Mouse (Mus musculus): ENCODE data around the gene Fam221a. TPM values are rescaled to one million over a fixed set of nuclear protein-coding genes. Genes with fewer than 3 reads are reported as not detected.
A peak's percentile ranks its signal among the peaks of the same experiment; 100 is the strongest.

The Fam221a gene
- polyA plus RNA-seq, 1 experiment from 2014 or later = 8.6 TPM

DNA sequence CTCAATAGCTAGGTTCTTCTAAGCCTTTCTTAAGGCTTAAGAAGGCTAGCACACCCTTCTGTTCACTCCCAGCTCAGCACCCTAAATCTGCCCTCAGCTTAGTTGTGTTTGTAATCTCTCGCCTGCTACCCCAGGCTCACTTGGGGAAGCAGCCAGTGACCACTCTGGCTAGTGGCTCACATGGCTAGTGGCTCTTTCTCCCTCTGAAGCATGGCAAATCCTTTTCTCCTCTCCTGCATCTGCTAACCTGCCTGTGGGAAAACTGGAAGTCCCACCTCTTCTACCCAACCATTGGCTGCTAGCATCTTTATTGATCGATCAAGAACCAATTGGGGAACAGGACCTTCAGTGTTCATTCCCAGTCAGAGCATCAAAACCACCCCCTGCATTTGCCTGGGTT, 43.0 kb upstream of the Fam221a start:
- no peak for TF ChIP-seq CTCF (IDR thresholded peaks at IDR 0.05; ENCODE audit: low read depth)
- no peak for DNase-seq

DNA sequence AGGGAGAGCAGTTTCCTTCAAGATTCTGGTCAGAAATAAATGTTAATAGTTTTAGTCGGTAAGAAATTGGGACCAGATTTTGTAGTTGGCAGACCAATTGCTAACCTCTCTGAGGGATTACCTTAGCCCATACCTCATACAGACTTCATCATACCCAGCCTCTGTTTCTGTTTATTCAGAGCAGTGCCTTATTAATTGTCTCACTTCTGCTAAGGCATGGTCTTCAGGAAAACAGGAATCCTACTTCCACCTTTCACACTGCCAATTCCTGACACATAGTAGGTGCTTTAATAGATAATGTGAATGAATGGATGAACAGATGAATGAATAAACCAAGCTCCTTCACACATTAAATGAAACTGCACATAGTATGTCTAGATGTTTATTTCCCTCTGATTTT, 42.2 kb upstream of the Fam221a start:
- H3K9ac ChIP-seq = no peak overlapping the region
- no peak for ATAC-seq (ENCODE audit: insufficient read depth)
- no peak overlapping the region for H3K27ac ChIP-seq (ENCODE audit: low read depth)
- no peaks in the 10 kb centered on the region for H3K9me3 ChIP-seq (ENCODE audit: low read depth, low read length)
- no peaks in the 10 kb centered on the region for H3K27me3 ChIP-seq (ENCODE audit: insufficient read depth, low read length)
- no peak overlapping the region for H3K4me2 ChIP-seq
- no peak overlapping the region for H3K4me3 ChIP-seq (ENCODE audit: low read depth, low read length)
- WGBS = 63% methylated on average over 1 of the region's 1 CpGs
- no peaks in the 10 kb centered on the region for H3K4me1 ChIP-seq (ENCODE audit: insufficient read depth)
- DNase-seq = no peak
- no peaks in the 10 kb centered on the region for H3K36me3 ChIP-seq (ENCODE audit: insufficient read depth)
- TF ChIP-seq CTCF (IDR thresholded peaks at IDR 0.05; ENCODE audit: low read depth) = no peak

More for the DNA sequence above, 43.0 kb upstream of the Fam221a start:
- no peaks in the 10 kb centered on the region for H3K4me1 ChIP-seq (ENCODE audit: insufficient read depth)
- no peaks in the 10 kb centered on the region for H3K9me3 ChIP-seq (ENCODE audit: low read depth, low read length)
- WGBS = 60% methylated on average over 2 of the region's 2 CpGs
- no peak overlapping the region for H3K4me2 ChIP-seq
- H3K27me3 ChIP-seq (ENCODE audit: insufficient read depth, low read length) = no peaks in the 10 kb centered on the region
- H3K27ac ChIP-seq (ENCODE audit: low read depth) = no peak overlapping the region
- H3K36me3 ChIP-seq (ENCODE audit: insufficient read depth) = no peaks in the 10 kb centered on the region
- H3K4me3 ChIP-seq (ENCODE audit: low read depth, low read length) = no peak overlapping the region
- ATAC-seq (ENCODE audit: insufficient read depth) = no peak
- no peak overlapping the region for H3K9ac ChIP-seq

- WGBS = 79% methylated on average over 3 of the region's 3 CpGs
Observed at GRCm38 (mm10) chr6:49326846-49327245, 40.7 kb upstream of the Fam221a start.

GRCm38 (mm10) chr6:49331369-49332059, 36.0 kb upstream of the Fam221a start:
- 55% methylated on average over 5 of the region's 5 CpGs for WGBS

More at GRCm38 (mm10) chr6:49326846-49327245, 40.7 kb upstream of the Fam221a start:
- Histone ChIP-seq H3K4me3 (ENCODE audit: low read depth, low read length) (no peak overlapping the region), H3K36me3 (ENCODE audit: insufficient read depth) (no peaks in the 10 kb centered on the region), H3K27me3 (ENCODE audit: insufficient read depth, low read length) (no peaks in the 10 kb centered on the region), H3K4me1 (ENCODE audit: insufficient read depth) (no peaks in the 10 kb centered on the region), H3K4me2 (no peak overlapping the region), H3K9ac (no peak overlapping the region), H3K9me3 (ENCODE audit: low read depth, low read length) (no peaks in the 10 kb centered on the region), H3K27ac (ENCODE audit: low read depth) (no peak overlapping the region)
- DNase-seq = no peak
- no peak for ATAC-seq (ENCODE audit: insufficient read depth)
- TF ChIP-seq CTCF (IDR thresholded peaks at IDR 0.05; ENCODE audit: low read depth) = no peak

GRCm38 (mm10) chr6:49332060-49332370, 35.5 kb upstream of the Fam221a start:
- DNase-seq (no peak), ATAC-seq (ENCODE audit: insufficient read depth) (no peak)
- no peaks in the 10 kb centered on the region for H3K9me3 ChIP-seq (ENCODE audit: low read depth, low read length)
- no peak overlapping the region for H3K4me2 ChIP-seq
- no peak overlapping the region for H3K9ac ChIP-seq
- no peak overlapping the region for H3K4me3 ChIP-seq (ENCODE audit: low read depth, low read length)
- H3K4me1 ChIP-seq (ENCODE audit: insufficient read depth) = no peaks in the 10 kb centered on the region
- H3K36me3 ChIP-seq (ENCODE audit: insufficient read depth) = peaks cover 3% of the 10 kb centered on the region; the same call in 1 of the 2 replicates
- no peaks in the 10 kb centered on the region for H3K27me3 ChIP-seq (ENCODE audit: insufficient read depth, low read length)
- WGBS = 44% methylated on average over 13 of the region's 13 CpGs
- TF ChIP-seq CTCF (IDR thresholded peaks at IDR 0.05; ENCODE audit: low read depth) = no peak
- H3K27ac ChIP-seq (ENCODE audit: low read depth) = no peak overlapping the region

More at GRCm38 (mm10) chr6:49331369-49332059, 36.0 kb upstream of the Fam221a start:
- DNase-seq = no peak
- Histone ChIP-seq H3K27ac (ENCODE audit: low read depth) (no peak overlapping the region), H3K4me2 (no peak overlapping the region), H3K9me3 (ENCODE audit: low read depth, low read length) (no peaks in the 10 kb centered on the region), H3K36me3 (ENCODE audit: insufficient read depth) (peaks cover 3% of the 10 kb centered on the region; the same call in 1 of the 2 replicates), H3K4me3 (ENCODE audit: low read depth, low read length) (no peak overlapping the region), H3K9ac (no peak overlapping the region), H3K4me1 (ENCODE audit: insufficient read depth) (no peaks in the 10 kb centered on the region), H3K27me3 (ENCODE audit: insufficient read depth, low read length) (no peaks in the 10 kb centered on the region)
- no peak for ATAC-seq (ENCODE audit: insufficient read depth)
- no peak for TF ChIP-seq CTCF (IDR thresholded peaks at IDR 0.05; ENCODE audit: low read depth)

GRCm38 (mm10) chr6:49338566-49338965, 29.0 kb upstream of the Fam221a start:
- no peaks in the 10 kb centered on the region for H3K27me3 ChIP-seq (ENCODE audit: insufficient read depth, low read length)
- H3K9ac ChIP-seq = no peak overlapping the region
- H3K4me3 ChIP-seq (ENCODE audit: low read depth, low read length) = no peak overlapping the region
- H3K4me2 ChIP-seq = no peak overlapping the region
- no peaks in the 10 kb centered on the region for H3K9me3 ChIP-seq (ENCODE audit: low read depth, low read length)
- DNase-seq (peak; percentile 53), ATAC-seq (ENCODE audit: insufficient read depth) (no peak)
- TF ChIP-seq CTCF (IDR thresholded peaks at IDR 0.05; ENCODE audit: low read depth) = no peak
- peaks cover 3% of the 10 kb centered on the region; the same call in 1 of the 2 replicates for H3K36me3 ChIP-seq (ENCODE audit: insufficient read depth)
- no peak overlapping the region for H3K27ac ChIP-seq (ENCODE audit: low read depth)
- no peaks in the 10 kb centered on the region for H3K4me1 ChIP-seq (ENCODE audit: insufficient read depth)
- WGBS = 34% methylated on average over 9 of the region's 9 CpGs

DNA sequence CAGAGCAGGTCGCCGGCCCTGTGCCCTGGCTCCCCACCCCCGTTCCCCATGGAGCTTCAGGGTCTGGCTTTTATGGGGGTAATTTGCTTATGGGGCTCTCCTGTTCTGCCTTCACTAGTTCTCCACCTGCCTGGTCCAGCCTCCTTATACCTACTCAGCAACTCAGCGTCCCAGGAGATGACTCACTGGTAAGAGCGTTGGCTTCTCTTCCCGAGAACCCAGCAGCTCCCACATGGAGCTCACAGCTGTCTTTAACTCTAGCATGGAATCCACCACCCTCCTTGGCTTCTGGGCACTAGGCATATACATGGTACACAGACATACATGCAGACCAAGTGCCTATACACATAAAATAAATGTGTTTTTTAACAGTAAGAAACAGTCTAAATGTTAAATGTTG, 28.4 kb upstream of the Fam221a start:
- WGBS = 36% methylated on average over 6 of the region's 6 CpGs

More for the DNA sequence above, 28.4 kb upstream of the Fam221a start:
- no peak for TF ChIP-seq CTCF (IDR thresholded peaks at IDR 0.05; ENCODE audit: low read depth)
- Histone ChIP-seq H3K4me3 (ENCODE audit: low read depth, low read length) (no peak overlapping the region), H3K27ac (ENCODE audit: low read depth) (no peak overlapping the region), H3K4me1 (ENCODE audit: insufficient read depth) (no peaks in the 10 kb centered on the region), H3K9ac (no peak overlapping the region), H3K36me3 (ENCODE audit: insufficient read depth) (peaks cover 3% of the 10 kb centered on the region; the same call in 1 of the 2 replicates), H3K4me2 (no peak overlapping the region), H3K27me3 (ENCODE audit: insufficient read depth, low read length) (no peaks in the 10 kb centered on the region), H3K9me3 (ENCODE audit: low read depth, low read length) (no peaks in the 10 kb centered on the region)
- no peak for DNase-seq
- ATAC-seq (ENCODE audit: insufficient read depth) = no peak

All from lung, embryonic 14.5 days (tissue).